Mouse (Mus musculus) ES-Bruce4 (cell line): ENCODE results near the gene Zmynd12. TPM values are rescaled to one million over a fixed set of nuclear protein-coding genes. Genes with fewer than 3 reads are reported as not detected.

Experiments
- H3K27ac ChIP-seq: 2 replicates; pipeline ENCODE4 v1.5.1; 2012; ENCODE audit warnings: low read length, inconsistent platforms; ENCODE audit not compliant: insufficient read depth
- H3K27me3 ChIP-seq: 2 replicates; pipeline ENCODE4 v1.6.1; 2012; ENCODE audit warnings: mild to moderate bottlenecking, low read length, inconsistent platforms; ENCODE audit not compliant: control insufficient read depth, poor library complexity, insufficient read depth, severe bottlenecking
- H3K36me3 ChIP-seq: 2 replicates; pipeline ENCODE4 v1.6.1; 2012; ENCODE audit warnings: inconsistent platforms, mild to moderate bottlenecking, low read length, moderate library complexity; ENCODE audit not compliant: control insufficient read depth, poor library complexity, insufficient read depth, severe bottlenecking
- H3K4me1 ChIP-seq: one replicate; pipeline ENCODE4 v1.8.1; 2011; ENCODE audit warnings: low read length; ENCODE audit not compliant: control insufficient read depth, insufficient read depth
- H3K4me3 ChIP-seq: 2 replicates; pipeline ENCODE4 v1.5.1; 2011; ENCODE audit warnings: low read depth, mild to moderate bottlenecking, low read length
- H3K9ac ChIP-seq: 2 replicates; pipeline ENCODE4 v1.6.1; 2012; ENCODE audit warnings: low read depth, mild to moderate bottlenecking, inconsistent platforms; ENCODE audit not compliant: poor library complexity, severe bottlenecking
- H3K9me3 ChIP-seq: replicated peaks from 2 replicates; pipeline ENCODE4 v1.6.1; 2012; ENCODE audit warnings: mild to moderate bottlenecking, low read length, inconsistent platforms; ENCODE audit not compliant: control insufficient read depth, poor library complexity, insufficient read depth, severe bottlenecking
- CTCF ChIP-seq: IDR thresholded peaks from one replicate; pipeline ENCODE4 v1.8.1; 2011; ENCODE audit warnings: low read depth, low read length
- EP300 ChIP-seq: IDR thresholded peaks from 2 replicates; pipeline ENCODE4 v1.6.1; 2011; ENCODE audit warnings: low read depth, low read length; ENCODE audit not compliant: insufficient read depth
- POLR2A ChIP-seq: IDR thresholded peaks from one replicate; pipeline ENCODE4 v1.8.1; 2011; ENCODE audit warnings: low read length; ENCODE audit not compliant: insufficient read depth
- polyA plus RNA-seq: library from polyadenylated mRNA; stranded (reverse); fragments of >200 nt; gene quantifications from 2 replicates; pipeline ENCODE4 v1.2.4, GENCODE M21; 2011; ENCODE audit warnings: low read depth; ENCODE audit not compliant: missing spikeins, insufficient read depth, insufficient read length

Gene Zmynd12
- polyA plus RNA-seq, 1 experiment = 0.96 TPM

DNA sequence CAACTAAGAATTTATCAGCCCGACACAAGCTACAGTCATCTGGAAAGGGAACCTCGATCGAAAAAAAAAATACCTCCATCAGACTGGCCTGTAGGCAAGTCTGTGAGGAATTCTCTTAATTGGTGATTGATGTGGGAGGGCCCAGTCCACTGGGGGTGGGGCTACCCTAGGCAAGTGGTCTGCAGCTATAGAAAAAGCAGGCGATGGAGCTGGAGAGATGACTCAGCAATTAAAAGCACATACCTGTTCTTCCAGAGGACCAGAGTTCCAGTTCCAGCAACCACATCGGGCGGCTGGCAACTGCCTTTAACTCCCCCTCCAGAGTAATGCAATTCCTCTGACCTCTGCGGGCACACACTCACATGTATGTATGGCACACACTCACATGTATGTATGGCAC is 62.3 kb downstream of the Zmynd12 start:
- no peaks in the 10 kb centered on the region for H3K36me3 ChIP-seq
- TF ChIP-seq CTCF = no peak
- TF ChIP-seq POLR2A = no peak
- no peak for TF ChIP-seq EP300

DNA sequence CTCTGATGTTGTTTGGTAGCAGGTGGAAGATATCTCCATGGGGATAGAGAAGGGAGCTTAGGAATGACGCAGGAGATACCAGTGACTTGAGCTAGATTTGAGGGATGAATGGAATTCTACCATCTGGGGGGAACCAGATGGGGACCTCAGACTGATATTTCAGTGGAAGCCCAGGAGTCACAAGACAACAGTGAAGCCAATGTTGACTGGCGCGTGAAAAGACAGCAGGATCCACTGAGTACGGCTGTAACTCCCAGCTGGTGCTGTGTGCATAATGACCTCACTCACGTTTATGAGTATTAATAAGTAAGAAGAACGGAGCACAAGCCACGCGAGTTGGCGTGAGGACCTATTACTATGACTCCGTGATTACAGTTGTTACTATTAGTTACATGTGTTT is 67.1 kb downstream of the Zmynd12 start:
- Histone ChIP-seq H3K9ac (no peak overlapping the region), H3K9me3 (no peaks in the 10 kb centered on the region; the same call in 1 of the 2 replicates), H3K36me3 (no peaks in the 10 kb centered on the region), H3K27ac (no peak overlapping the region), H3K4me3 (no peak overlapping the region), H3K4me1 (no peaks in the 10 kb centered on the region), H3K27me3 (peaks cover 5% of the 10 kb centered on the region)
- TF ChIP-seq CTCF (no peak), POLR2A (no peak), EP300 (no peak)

More for the DNA sequence above, 62.3 kb downstream of the Zmynd12 start:
- Histone ChIP-seq H3K4me3 (no peak overlapping the region), H3K9ac (no peak overlapping the region), H3K9me3 (no peaks in the 10 kb centered on the region), H3K4me1 (no peaks in the 10 kb centered on the region), H3K27ac (no peak overlapping the region), H3K27me3 (no peaks in the 10 kb centered on the region)

DNA sequence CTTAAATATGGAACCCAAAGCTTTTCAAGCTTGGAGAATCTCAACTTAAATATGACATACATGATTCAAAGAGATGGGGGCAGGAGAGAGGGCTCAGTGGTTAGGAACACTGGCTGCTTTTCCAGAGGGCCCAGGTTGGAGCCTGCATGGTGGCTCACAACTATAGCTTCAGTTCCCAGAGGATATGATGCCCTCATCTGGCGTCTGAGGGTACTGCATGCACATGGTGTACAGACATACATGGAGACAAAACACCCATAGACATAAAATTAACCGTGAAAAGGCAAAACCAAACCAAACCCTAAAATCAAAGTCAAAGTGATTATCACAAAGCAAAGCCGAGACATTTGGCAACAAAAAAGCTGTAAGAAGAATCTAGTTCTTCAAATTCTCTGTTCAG is 68.2 kb downstream of the Zmynd12 start:
- Histone ChIP-seq H3K9me3 (no peaks in the 10 kb centered on the region; the same call in 1 of the 2 replicates), H3K4me1 (no peaks in the 10 kb centered on the region), H3K36me3 (no peaks in the 10 kb centered on the region), H3K27ac (no peak overlapping the region), H3K9ac (no peak overlapping the region), H3K27me3 (peaks cover 5% of the 10 kb centered on the region), H3K4me3 (no peak overlapping the region)
- TF ChIP-seq CTCF (peak; percentile 38), POLR2A (no peak)

DNA sequence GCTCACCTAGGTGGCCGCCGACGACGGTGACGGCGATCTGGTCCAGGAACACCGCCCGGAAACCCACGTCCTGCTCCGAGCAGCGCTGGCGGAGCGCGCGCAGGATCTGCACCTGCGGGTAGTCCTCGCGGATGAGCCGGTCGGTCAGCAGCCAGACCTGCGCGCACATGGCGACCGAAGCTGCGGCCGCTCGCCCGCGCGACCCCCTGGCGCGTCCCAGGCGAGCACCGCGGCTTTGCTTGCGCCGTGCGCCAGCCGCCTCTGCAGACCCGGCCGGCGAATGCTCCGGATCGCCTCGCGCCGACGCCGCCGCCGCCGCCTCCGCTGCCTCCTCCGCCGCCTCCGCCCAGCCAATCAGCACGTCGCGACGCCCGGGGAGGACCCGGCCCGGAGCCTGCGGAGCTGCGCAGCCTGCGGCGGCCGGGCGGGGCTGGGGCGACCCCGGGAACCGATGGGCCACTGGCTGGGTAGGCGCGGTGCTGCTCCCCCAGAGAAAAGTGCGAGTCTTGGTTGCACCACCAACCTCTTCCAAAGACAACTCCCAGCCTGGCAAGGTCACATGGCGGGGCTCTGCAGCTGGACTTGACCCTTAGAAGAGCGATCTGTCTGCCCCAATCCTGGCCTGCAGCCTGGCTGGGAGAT is 69.8 kb downstream of the Zmynd12 start, which contains the start of gene Rimkla:
TSS of gene Rimkla (minus strand) at position 338 of the 642 bp plus-strand sequence.
- peak within 1 kb of the TSS; percentile 56 for H3K9ac ChIP-seq
- H3K36me3 ChIP-seq = no peaks in the 10 kb centered on the region
- H3K9me3 ChIP-seq = no peaks in the 10 kb centered on the region; the same call in 1 of the 2 replicates
- peak within 1 kb of the TSS; percentile 69 for H3K4me3 ChIP-seq
- peaks cover 5% of the 10 kb centered on the region for H3K27me3 ChIP-seq
- no peak within 1 kb of the TSS for H3K27ac ChIP-seq
- no peak for TF ChIP-seq CTCF
- TF ChIP-seq POLR2A = no peak
- no peak for TF ChIP-seq EP300
- H3K4me1 ChIP-seq = peaks cover 2% of the 10 kb centered on the region

DNA sequence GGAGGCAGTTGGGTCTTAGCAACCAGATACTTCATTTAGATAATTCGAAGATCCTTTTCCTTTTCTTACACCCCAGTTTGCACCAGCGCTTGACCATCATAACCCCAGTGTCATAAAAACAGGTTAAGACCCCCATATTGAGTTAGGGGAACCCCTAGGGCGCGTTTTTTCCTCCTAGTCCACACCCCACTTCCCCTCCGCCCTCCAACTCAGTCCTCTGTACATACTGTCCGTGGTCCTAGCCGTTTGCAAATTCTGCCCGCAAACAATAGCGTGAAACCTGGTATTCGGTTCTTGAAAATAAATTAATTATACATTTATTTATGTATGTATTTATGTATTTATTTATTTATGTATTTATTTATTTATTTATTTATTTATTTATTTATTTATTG is 70.3 kb downstream of the Zmynd12 start:
- Histone ChIP-seq H3K9me3 (no peaks in the 10 kb centered on the region; the same call in 1 of the 2 replicates), H3K27me3 (peaks cover 5% of the 10 kb centered on the region), H3K4me3 (peak overlapping the region; percentile 59), H3K27ac (no peak overlapping the region), H3K4me1 (peaks cover 3% of the 10 kb centered on the region), H3K36me3 (no peaks in the 10 kb centered on the region), H3K9ac (peak overlapping the region; percentile 56)
- TF ChIP-seq CTCF (no peak), POLR2A (no peak), EP300 (no peak)

DNA sequence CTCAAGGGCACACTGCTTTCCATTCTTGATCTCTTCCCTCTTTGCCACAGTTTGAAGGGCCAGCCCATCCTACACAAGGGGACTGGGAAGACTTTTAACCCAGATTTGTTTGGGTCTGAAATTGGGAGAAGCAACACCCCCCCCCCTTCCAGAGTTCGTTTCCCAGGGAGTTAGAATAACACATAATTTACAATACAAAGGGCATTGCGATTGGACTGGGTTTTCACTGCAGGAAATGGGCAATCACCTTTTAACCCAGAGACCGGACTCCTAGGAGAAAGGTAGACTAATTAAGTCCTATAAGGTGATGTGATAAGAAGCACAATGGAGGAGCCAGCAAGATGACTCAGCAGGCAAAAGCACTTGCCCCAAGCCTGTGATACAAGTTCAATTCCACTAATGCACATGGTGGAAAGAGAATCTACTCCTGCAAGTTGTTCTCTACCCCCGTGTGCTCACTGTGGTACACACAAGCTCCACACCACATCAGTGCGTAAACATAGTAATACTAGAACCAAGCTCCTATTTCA is 75.8 kb downstream of the Zmynd12 start:
- TF ChIP-seq EP300 = no peak
- no peak for TF ChIP-seq CTCF
- peaks cover 3% of the 10 kb centered on the region; the same call in 1 of the 2 replicates for H3K27me3 ChIP-seq
- H3K9ac ChIP-seq = no peak overlapping the region
- no peaks in the 10 kb centered on the region for H3K36me3 ChIP-seq
- no peak overlapping the region for H3K4me3 ChIP-seq
- H3K9me3 ChIP-seq = no peaks in the 10 kb centered on the region
- no peak overlapping the region for H3K27ac ChIP-seq
- H3K4me1 ChIP-seq = peaks cover 3% of the 10 kb centered on the region
